Mouse (Mus musculus) urinary bladder, postnatal 14 days (tissue): Measurements from ENCODE around the gene Zc3h12d.
A peak's percentile ranks its signal among the peaks of the same experiment; 100 is the strongest.

Experiments used
- DNase-seq: peaks from one replicate; pipeline ENCODE4 v3.0.0; 2021; ENCODE audit warnings: low spot score

Gene Zc3h12d

DNA sequence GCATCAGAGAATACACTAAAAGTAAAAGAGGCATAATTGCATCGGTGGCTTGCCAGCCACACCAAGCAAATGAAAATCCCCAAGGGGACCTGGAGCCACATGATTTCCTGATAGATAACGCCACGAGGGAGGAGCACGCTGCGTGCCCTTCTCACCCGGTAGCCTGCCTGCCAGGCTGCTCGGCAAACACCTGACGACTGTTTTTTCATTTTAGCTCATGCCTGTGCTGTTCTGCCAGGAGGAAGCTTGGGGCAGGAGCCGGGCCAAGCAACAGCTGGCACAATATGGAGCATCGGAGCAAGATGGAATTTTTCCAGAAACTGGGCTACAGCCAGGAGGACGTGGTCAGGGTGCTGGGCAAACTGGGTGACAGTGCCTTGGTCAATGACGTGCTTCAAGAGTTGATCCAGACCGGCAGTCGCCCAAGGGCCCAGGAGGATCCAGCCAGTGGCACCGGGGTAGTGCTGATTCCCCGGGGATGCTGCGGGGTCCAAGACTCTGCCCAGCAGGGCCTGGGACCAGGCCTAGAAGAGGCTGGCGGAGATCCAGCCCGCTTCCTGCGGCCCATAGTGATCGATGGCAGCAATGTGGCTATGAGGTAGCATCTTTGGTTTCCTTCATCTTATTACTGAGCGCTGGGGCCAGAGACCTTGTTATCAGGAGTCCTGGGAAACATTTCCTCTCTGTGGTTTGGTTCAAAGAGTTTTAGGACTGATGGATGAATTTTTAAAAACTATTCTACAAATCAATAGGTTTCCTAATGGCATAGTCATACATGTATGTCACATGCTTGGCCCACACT, 7.5 kb downstream of the Zc3h12d start:
- peak; percentile 16 for DNase-seq

- no peak for DNase-seq
Observed at GRCm38 (mm10) chr10:7840353-7840733, 8.1 kb downstream of the Zc3h12d start.

DNA sequence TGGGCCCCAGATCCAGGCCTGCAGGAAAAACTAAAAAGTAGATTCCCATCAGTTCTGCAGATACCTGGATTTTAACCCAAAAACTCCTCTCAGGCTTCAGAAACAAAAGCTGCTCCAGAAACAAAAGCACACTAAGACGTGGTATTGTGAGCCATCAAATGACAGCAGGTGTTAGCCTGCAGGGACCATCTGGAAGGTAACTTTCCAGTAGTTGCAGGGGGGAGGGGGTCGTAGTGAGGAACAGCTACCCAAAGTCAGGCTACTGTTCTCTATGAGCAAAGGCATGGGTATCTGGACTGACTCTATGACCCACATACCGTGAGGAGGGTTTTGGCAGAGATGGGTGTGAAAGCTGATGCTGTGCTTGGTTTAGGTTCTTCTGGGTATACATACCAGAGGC, 8.5 kb downstream of the Zc3h12d start:
- no peak for DNase-seq

GRCm38 (mm10) chr10:7841571-7842080, 9.4 kb downstream of the Zc3h12d start:
- peak; percentile 73 for DNase-seq

- no peak for DNase-seq
Observed at GRCm38 (mm10) chr10:7843181-7843580, 10.9 kb downstream of the Zc3h12d start.

DNA sequence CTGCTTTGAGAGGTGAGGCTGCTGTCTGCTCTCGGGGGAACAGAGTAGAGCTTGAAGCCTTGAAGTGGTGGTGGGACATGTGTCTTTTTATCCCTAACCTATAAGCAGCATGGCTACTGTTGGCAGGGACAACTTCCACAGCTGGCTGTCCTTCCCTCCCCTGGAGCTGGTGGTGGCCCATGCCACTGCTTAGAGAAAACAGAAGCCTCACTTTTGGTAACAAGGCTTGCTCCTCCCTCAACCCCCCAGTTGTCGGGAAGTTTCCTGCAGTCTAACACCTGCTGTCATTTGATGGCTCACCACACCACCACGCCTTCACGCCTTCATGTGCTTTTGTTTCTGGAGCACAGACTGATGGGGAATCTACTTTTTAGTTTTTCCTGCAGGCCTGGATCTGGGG, 11.9 kb downstream of the Zc3h12d start:
- no peak for DNase-seq

DNA sequence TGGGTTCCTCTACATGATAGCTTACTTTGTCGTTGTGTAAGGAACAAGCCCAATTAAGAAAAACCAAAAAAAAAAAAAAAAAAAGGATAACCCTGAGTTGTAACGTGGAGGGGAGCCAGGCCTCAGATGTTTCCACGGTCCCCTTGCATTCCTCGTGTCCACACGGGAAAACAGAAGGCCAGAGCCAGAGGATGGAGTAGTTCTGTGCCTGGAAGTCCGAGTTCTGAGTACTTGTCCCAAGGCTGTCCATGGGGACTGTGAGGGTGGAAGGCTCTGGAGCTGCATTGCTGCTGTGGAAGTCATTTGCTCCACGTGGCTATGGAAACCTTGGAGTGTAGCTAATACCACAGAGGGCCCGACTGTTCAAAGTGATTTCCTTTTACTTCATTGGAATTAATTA, 12.9 kb downstream of the Zc3h12d start:
- no peak for DNase-seq

DNA sequence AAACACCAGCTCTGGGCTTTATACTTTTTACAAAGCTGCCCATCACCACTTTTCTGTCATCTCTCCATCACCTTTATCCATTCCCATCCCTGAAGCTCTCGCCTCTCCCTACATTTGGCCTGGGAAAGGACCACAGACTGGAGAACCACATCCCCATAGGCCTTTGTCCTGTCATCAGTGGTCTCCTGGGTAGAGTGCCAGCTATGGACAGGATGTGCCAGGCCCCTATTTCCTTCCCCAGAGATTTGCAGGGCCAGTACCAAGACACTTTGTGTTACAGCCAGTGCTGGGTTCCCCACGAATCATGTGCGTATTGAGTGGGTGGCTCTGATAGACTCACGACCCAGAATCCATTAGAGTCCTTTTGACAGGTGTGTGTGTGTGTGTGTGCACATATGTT, 13.7 kb downstream of the Zc3h12d start:
- DNase-seq: no peak

DNA sequence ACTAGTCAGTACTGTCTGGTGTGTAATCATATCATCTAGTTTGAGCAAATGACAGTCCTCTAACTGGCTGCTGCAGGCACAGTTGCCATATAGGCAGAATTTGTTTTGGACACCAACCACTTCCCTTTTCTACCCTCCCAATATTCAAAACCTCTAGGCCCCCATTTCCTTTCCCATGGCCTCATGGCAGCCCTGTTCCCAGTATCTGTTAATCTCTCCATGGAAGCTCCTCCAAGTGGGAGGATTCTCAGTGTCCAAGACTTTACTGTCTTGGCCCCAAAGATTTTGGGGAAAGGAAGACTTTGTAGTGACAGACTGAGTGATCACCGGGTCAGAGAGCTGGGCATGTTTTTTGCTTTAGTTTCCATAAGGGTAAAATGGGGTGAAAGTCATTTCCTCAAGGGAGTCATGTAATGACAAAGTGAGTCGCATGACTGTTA, 14.9 kb downstream of the Zc3h12d start:
- DNase-seq: no peak

GRCm38 (mm10) chr10:7851891-7852290, 19.6 kb downstream of the Zc3h12d start:
- DNase-seq: no peak

DNA sequence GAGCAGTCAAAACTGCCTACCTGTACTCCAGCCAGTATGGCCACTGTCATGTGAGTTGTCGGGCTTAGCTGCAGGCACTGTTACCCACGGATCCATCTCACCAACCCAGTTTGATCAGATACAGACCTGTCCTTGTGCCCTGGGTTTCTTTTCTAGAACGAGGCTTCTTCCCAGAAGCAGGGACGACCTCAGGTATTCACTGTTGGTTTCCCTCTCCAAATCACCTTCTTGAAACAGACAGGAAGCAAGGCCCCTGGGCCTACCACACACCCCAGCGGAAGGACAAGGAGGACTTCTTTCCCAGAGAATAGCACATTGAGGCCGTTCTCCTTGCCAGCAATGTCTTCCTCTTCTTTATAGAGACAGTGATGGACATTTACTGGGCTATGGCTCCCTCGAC, 28.2 kb downstream of the Zc3h12d start:
- no peak for DNase-seq

GRCm38 (mm10) chr10:7861259-7861936, 29.1 kb downstream of the Zc3h12d start:
- DNase-seq: no peak

- no peak for DNase-seq
Observed at GRCm38 (mm10) chr10:7861937-7862657, 29.8 kb downstream of the Zc3h12d start.

- DNase-seq: no peak
Observed at GRCm38 (mm10) chr10:7863411-7863810, 31.1 kb downstream of the Zc3h12d start.

GRCm38 (mm10) chr10:7864184-7864583, 31.9 kb downstream of the Zc3h12d start:
- DNase-seq: no peak

- no peak for DNase-seq
Observed at GRCm38 (mm10) chr10:7864806-7865205, 32.5 kb downstream of the Zc3h12d start.

DNA sequence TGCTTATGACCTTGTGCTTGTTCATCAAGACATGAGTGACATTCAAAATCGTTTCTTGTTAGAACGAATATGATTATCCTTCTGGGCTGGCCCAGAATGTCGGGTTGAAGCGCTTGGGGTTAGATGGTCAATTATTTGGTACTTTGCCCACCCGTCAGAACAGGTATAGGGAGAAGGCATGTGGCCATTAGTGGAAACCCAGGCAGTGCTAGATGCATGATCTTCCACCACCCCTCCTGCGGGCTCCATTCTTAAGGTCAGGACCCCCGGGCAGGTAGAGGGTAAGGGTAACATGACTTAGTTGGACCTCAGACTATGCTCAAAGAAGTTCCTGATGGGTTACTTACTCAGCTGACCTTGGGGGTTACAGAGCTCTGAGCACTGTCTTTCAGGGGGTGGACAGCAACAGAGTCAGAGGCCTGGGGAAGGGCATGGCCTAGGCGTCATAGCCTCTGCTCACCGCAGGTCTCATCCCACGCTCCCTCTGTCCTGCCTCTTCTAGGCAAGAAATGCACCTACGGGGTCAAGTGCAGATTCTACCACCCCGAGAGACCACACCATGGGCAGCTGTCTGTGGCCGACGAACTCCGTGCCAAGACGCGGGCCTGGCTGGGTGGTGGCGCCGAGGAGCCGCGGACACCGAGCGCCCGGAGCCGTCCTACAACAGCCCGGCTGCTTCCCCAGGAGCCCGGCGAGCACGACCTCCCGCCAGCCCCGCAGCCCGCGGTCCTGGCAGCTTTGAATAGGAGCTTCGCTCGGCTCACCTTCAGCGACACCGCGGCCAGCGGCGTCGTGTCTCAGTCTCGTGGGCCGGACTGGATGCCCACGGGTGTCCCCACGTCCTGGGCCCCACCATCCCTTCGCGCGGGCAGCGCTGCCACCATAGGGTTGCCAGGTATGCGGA, 34.7 kb downstream of the Zc3h12d start:
- peak; percentile 51 for DNase-seq

DNA sequence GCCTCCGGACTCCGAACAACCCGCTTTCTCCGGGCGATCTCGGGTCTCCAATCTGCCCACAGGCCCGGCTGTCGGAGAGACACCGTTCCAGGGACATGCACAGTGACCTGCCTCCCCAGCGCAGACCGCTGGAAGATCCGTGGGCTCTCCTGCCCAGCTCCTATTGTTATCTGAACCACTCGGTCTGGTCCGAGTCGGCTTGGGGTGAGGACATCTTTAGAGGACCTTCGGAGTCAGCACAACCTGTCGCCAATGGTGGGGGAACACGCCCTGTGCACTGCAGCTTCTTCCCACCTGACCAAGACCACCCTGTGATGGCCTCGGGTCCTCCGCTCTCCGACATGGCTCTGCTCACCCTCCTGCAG, 35.4 kb downstream of the Zc3h12d start:
- no peak for DNase-seq

- DNase-seq: no peak
Observed at GRCm38 (mm10) chr10:7869746-7870145, 37.5 kb downstream of the Zc3h12d start.

DNA sequence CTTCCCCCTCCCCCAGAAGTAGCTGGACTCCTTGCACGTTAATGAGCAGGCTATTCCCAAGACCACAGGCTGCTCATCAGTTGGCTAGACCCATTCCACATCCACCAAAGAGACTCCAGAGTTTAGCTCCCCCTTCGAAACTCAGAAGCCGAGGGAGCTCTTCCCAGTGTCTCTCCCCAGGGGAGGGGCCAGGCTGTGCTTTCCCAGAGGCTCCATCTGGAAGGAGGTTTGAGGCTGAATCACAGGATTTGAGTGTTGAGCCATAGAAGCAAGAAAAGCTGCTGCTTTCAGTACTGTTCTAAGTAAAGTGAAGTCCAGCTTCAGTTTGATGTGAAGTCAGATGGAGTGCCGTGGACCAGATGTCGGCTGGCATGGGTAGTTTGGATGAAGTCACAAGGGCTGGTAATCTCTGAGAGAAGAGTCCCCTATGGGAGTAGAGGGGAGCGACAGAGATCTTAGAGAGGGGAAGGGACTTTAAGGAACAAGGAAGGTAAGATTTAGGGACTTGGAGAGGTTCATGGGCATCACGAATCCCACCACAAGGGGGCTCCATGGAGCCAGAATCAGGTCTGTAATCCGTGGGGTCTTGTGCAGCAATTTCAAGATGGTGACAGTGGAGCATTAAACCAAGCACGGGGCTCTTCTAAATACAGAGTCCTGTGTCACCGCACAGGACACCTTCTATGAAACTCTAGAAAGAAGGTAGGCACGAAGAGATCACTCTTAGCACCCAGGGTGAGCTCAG, 38.5 kb downstream of the Zc3h12d start:
- no peak for DNase-seq
